Mouse (Mus musculus) ES-Bruce4 (cell line): ENCODE data around the gene Srsf3. TPM values are rescaled to one million over a fixed set of nuclear protein-coding genes. Genes with fewer than 3 reads are reported as not detected.
A peak's percentile ranks its signal among the peaks of the same experiment; 100 is the strongest.
"Not testable (repeated sequence)": the region's sequence is repeated elsewhere in the genome, so short reads cannot be mapped to it uniquely, and the experiment has no call there.

Experiments
- H3K27ac ChIP-seq: 2 replicates; pipeline ENCODE4 v1.5.1; 2012; ENCODE audit warnings: low read length, inconsistent platforms; ENCODE audit not compliant: insufficient read depth
- H3K27me3 ChIP-seq: 2 replicates; pipeline ENCODE4 v1.6.1; 2012; ENCODE audit warnings: mild to moderate bottlenecking, low read length, inconsistent platforms; ENCODE audit not compliant: control insufficient read depth, poor library complexity, insufficient read depth, severe bottlenecking
- H3K36me3 ChIP-seq: 2 replicates; pipeline ENCODE4 v1.6.1; 2012; ENCODE audit warnings: inconsistent platforms, mild to moderate bottlenecking, low read length, moderate library complexity; ENCODE audit not compliant: control insufficient read depth, poor library complexity, insufficient read depth, severe bottlenecking
- H3K4me1 ChIP-seq: one replicate; pipeline ENCODE4 v1.8.1; 2011; ENCODE audit warnings: low read length; ENCODE audit not compliant: control insufficient read depth, insufficient read depth
- H3K4me3 ChIP-seq: 2 replicates; pipeline ENCODE4 v1.5.1; 2011; ENCODE audit warnings: low read depth, mild to moderate bottlenecking, low read length
- H3K9ac ChIP-seq: 2 replicates; pipeline ENCODE4 v1.6.1; 2012; ENCODE audit warnings: low read depth, mild to moderate bottlenecking, inconsistent platforms; ENCODE audit not compliant: poor library complexity, severe bottlenecking
- H3K9me3 ChIP-seq: replicated peaks from 2 replicates; pipeline ENCODE4 v1.6.1; 2012; ENCODE audit warnings: mild to moderate bottlenecking, low read length, inconsistent platforms; ENCODE audit not compliant: control insufficient read depth, poor library complexity, insufficient read depth, severe bottlenecking
- CTCF ChIP-seq: IDR thresholded peaks from one replicate; pipeline ENCODE4 v1.8.1; 2011; ENCODE audit warnings: low read depth, low read length
- EP300 ChIP-seq: IDR thresholded peaks from 2 replicates; pipeline ENCODE4 v1.6.1; 2011; ENCODE audit warnings: low read depth, low read length; ENCODE audit not compliant: insufficient read depth
- POLR2A ChIP-seq: IDR thresholded peaks from one replicate; pipeline ENCODE4 v1.8.1; 2011; ENCODE audit warnings: low read length; ENCODE audit not compliant: insufficient read depth
- polyA plus RNA-seq: library from polyadenylated mRNA; stranded (reverse); fragments of >200 nt; gene quantifications from 2 replicates; pipeline ENCODE4 v1.2.4, GENCODE M21; 2011; ENCODE audit warnings: low read depth; ENCODE audit not compliant: missing spikeins, insufficient read depth, insufficient read length

Gene Srsf3
- polyA plus RNA-seq, 1 experiment: 557 TPM

- Histone ChIP-seq H3K4me3 (peak overlapping the region; percentile 7; the same call in 1 of the 2 replicates), H3K9me3 (no peaks in the 10 kb centered on the region), H3K4me1 (no peaks in the 10 kb centered on the region), H3K27me3 (no peaks in the 10 kb centered on the region), H3K27ac (no peak overlapping the region), H3K9ac (no peak overlapping the region), H3K36me3 (peaks cover 89% of the 10 kb centered on the region)
- no peak for TF ChIP-seq CTCF
- no peak for TF ChIP-seq POLR2A
- no peak for TF ChIP-seq EP300
Observed at GRCm38 (mm10) chr17:29039351-29039750, 6.9 kb downstream of the Srsf3 start.

- H3K4me1 ChIP-seq, H3K4me3 ChIP-seq: not testable (repeated sequence)
Observed at GRCm38 (mm10) chr17:29041632-29042031, 9.2 kb downstream of the Srsf3 start.

GRCm38 (mm10) chr17:29042569-29042968 is 10.1 kb downstream of the Srsf3 start:
- no peak overlapping the region for H3K27ac ChIP-seq
- no peaks in the 10 kb centered on the region for H3K27me3 ChIP-seq
- H3K4me3 ChIP-seq: no peak overlapping the region
- H3K36me3 ChIP-seq: peaks cover 71% of the 10 kb centered on the region
- H3K9me3 ChIP-seq: no peaks in the 10 kb centered on the region
- TF ChIP-seq EP300 (no peak), POLR2A (no peak), CTCF (no peak)
- no peak overlapping the region for H3K9ac ChIP-seq
- H3K4me1 ChIP-seq: no peaks in the 10 kb centered on the region

More at GRCm38 (mm10) chr17:29041632-29042031, 9.2 kb downstream of the Srsf3 start:
- not testable (repeated sequence) for H3K27me3 ChIP-seq, H3K27ac ChIP-seq, H3K9ac ChIP-seq, H3K9me3 ChIP-seq
- H3K36me3 ChIP-seq: peaks cover 78% of the 10 kb centered on the region

GRCm38 (mm10) chr17:29043583-29043982 is 11.2 kb downstream of the Srsf3 start:
- peaks cover 61% of the 10 kb centered on the region for H3K36me3 ChIP-seq

GRCm38 (mm10) chr17:29044146-29044924 is 11.9 kb downstream of the Srsf3 start:
- Histone ChIP-seq H3K36me3 (peaks cover 55% of the 10 kb centered on the region), H3K9me3 (no peaks in the 10 kb centered on the region), H3K9ac (no peak overlapping the region), H3K4me3 (no peak overlapping the region), H3K27me3 (no peaks in the 10 kb centered on the region), H3K4me1 (no peaks in the 10 kb centered on the region), H3K27ac (peak overlapping the region; percentile 18)
- no peak for TF ChIP-seq CTCF
- no peak for TF ChIP-seq EP300
- TF ChIP-seq POLR2A: no peak

More at GRCm38 (mm10) chr17:29043583-29043982, 11.2 kb downstream of the Srsf3 start:
- Histone ChIP-seq H3K4me1 (no peaks in the 10 kb centered on the region), H3K9ac (no peak overlapping the region), H3K9me3 (no peaks in the 10 kb centered on the region), H3K27me3 (no peaks in the 10 kb centered on the region), H3K4me3 (no peak overlapping the region), H3K27ac (0 out of 2 replicates have a peak overlapping the region, but pooled peaks have one; percentile 23)
- no peak for TF ChIP-seq POLR2A
- TF ChIP-seq CTCF: no peak
- no peak for TF ChIP-seq EP300

- Histone ChIP-seq H3K27ac (no peak overlapping the region), H3K36me3 (peaks cover 49% of the 10 kb centered on the region), H3K27me3 (no peaks in the 10 kb centered on the region), H3K9me3 (no peaks in the 10 kb centered on the region), H3K9ac (no peak overlapping the region), H3K4me3 (no peak overlapping the region), H3K4me1 (no peaks in the 10 kb centered on the region)
- TF ChIP-seq POLR2A (no peak), EP300 (no peak), CTCF (no peak)
Observed at GRCm38 (mm10) chr17:29044925-29045319, 12.5 kb downstream of the Srsf3 start.
